Mouse (Mus musculus): ENCODE data around the gene Micu1. TPM values are rescaled to one million over a fixed set of nuclear protein-coding genes. Genes with fewer than 3 reads are reported as not detected.
"Not testable (repeated sequence)": the region's sequence is repeated elsewhere in the genome, so short reads cannot be mapped to it uniquely, and the experiment has no call there.

Micu1 gene
- total RNA-seq, 1 experiment: 23.6 TPM

- Histone ChIP-seq H3K4me1 (ENCODE audit: control insufficient read depth in 2 of 2, insufficient read depth in 2 of 2, low read length in 2 of 2, poor library complexity in 1 of 2) (peaks cover 0 to 23% of the 10 kb centered on the region in 2 experiments; a peak in 1 of 4 replicates), H3K9me3 (ENCODE audit: control insufficient read depth, insufficient read depth, low read depth, low read length) (no peaks in the 10 kb centered on the region), H3K36me3 (ENCODE audit: control insufficient read depth, insufficient read depth, low read length, poor library complexity, severe bottlenecking) (no peaks in the 10 kb centered on the region), H3K27ac (ENCODE audit: insufficient read depth, low read depth, low read length, poor library complexity, severe bottlenecking) (no peak overlapping the region), H3K4me3 (ENCODE audit: insufficient read depth in 1 of 2, low read depth in 1 of 2, low read length in 2 of 2, poor library complexity in 1 of 2, severe bottlenecking in 1 of 2) (no peak overlapping the region), H3K9ac (ENCODE audit: insufficient read depth, low read depth, low read length, poor library complexity, severe bottlenecking) (no peak overlapping the region)
- TF ChIP-seq HCFC1 (IDR thresholded peaks at IDR 0.05; ENCODE audit: borderline replicate concordance, insufficient read depth, low read length): no peak
- peak; percentile 90 for TF ChIP-seq ZNF384 (IDR thresholded peaks at IDR 0.05; ENCODE audit: low read depth, low read length)
- TF ChIP-seq ZC3H11A (IDR thresholded peaks at IDR 0.05; ENCODE audit: borderline replicate concordance, low read depth, low read length): peak; percentile 98
- DNase-seq (ENCODE audit: low read depth, low spot score): peak; percentile 85
- in situ Hi-C loops (cut with MboI; ENCODE audit: low sequenced_read_pairs in 2 of 2, unreplicated experiment in 2 of 2): loop anchor here (10.0 to 25.0 kb wide), 2 partner anchors 553 to 560 kb away; partner anchors contain the start of gene P4ha1 (in 1 of the 2)
Measured at GRCm38 (mm10) chr10:59864884-59865726, 162.8 kb downstream of the Micu1 start.

DNA sequence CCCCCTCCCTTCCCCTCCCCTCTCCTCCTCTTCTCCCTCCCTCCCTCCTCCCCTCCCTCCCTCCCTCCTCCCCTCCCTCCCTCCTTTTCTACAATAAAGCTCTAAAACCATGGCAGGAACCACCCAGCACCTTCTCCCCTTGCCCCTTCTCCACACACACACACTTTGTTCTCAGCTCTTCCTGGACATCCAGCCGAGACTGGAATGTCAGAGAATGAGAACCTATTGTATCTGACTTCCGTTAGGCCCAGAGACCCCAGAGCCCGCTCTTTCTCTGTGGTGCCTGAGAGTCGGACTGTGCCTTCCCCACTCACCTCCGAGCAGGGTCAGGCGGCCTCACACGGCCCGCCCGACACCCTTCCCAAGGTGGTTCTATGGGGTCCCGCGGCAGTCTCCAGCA lies 166.0 kb downstream of the Micu1 start:
- Histone ChIP-seq H3K36me3 (ENCODE audit: control insufficient read depth, insufficient read depth, low read length, poor library complexity, severe bottlenecking) (no peaks in the 10 kb centered on the region), H3K4me1 (ENCODE audit: control insufficient read depth in 2 of 2, insufficient read depth in 2 of 2, low read length in 2 of 2, poor library complexity in 1 of 2) (peaks cover 0 to 20% of the 10 kb centered on the region in 2 experiments; a peak in 1 of 4 replicates), H3K27ac (ENCODE audit: insufficient read depth, low read depth, low read length, poor library complexity, severe bottlenecking) (no peak overlapping the region), H3K9me3 (ENCODE audit: control insufficient read depth, insufficient read depth, low read depth, low read length) (no peaks in the 10 kb centered on the region), H3K9ac (ENCODE audit: insufficient read depth, low read depth, low read length, poor library complexity, severe bottlenecking) (peak overlapping the region; percentile 61; the same call in 1 of the 2 replicates), H3K4me3 (ENCODE audit: insufficient read depth in 1 of 2, low read depth in 1 of 2, low read length in 2 of 2, poor library complexity in 1 of 2, severe bottlenecking in 1 of 2) (peak overlapping the region; percentile 26 to 34; a peak in 2 of 4 replicates)
- TF ChIP-seq MAFK (IDR thresholded peaks at IDR 0.05; ENCODE audit: insufficient read depth, low read depth, low read length) (no peak), ZNF384 (IDR thresholded peaks at IDR 0.05; ENCODE audit: low read depth, low read length) (no peak), ZC3H11A (IDR thresholded peaks at IDR 0.05; ENCODE audit: borderline replicate concordance, low read depth, low read length) (no peak), CHD2 (IDR thresholded peaks at IDR 0.05; ENCODE audit: low read depth, low read length) (no peak), HCFC1 (IDR thresholded peaks at IDR 0.05; ENCODE audit: borderline replicate concordance, insufficient read depth, low read length) (no peak)
- in situ Hi-C loops (cut with MboI; ENCODE audit: low sequenced_read_pairs in 2 of 2, unreplicated experiment in 2 of 2): loop anchor here (10.0 to 25.0 kb wide), 2 partner anchors 556 to 563 kb away; partner anchors contain the start of gene P4ha1 (in 1 of the 2)
- no peak for DNase-seq (ENCODE audit: low read depth, low spot score)

GRCm38 (mm10) chr10:59870038-59870437 lies 167.8 kb downstream of the Micu1 start:
- Histone ChIP-seq H3K27ac (ENCODE audit: insufficient read depth, low read depth, low read length, poor library complexity, severe bottlenecking) (no peak overlapping the region), H3K4me3 (ENCODE audit: insufficient read depth in 1 of 2, low read depth in 1 of 2, low read length in 2 of 2, poor library complexity in 1 of 2, severe bottlenecking in 1 of 2) (no peak overlapping the region), H3K4me1 (ENCODE audit: control insufficient read depth in 2 of 2, insufficient read depth in 2 of 2, low read length in 2 of 2, poor library complexity in 1 of 2) (peaks cover 0 to 14% of the 10 kb centered on the region in 2 experiments; a peak in 1 of 4 replicates), H3K36me3 (ENCODE audit: control insufficient read depth, insufficient read depth, low read length, poor library complexity, severe bottlenecking) (no peaks in the 10 kb centered on the region), H3K9me3 (ENCODE audit: control insufficient read depth, insufficient read depth, low read depth, low read length) (no peaks in the 10 kb centered on the region), H3K9ac (ENCODE audit: insufficient read depth, low read depth, low read length, poor library complexity, severe bottlenecking) (no peak overlapping the region)
- TF ChIP-seq ZNF384 (IDR thresholded peaks at IDR 0.05; ENCODE audit: low read depth, low read length) (no peak), MAFK (IDR thresholded peaks at IDR 0.05; ENCODE audit: insufficient read depth, low read depth, low read length) (no peak), CHD2 (IDR thresholded peaks at IDR 0.05; ENCODE audit: low read depth, low read length) (no peak), HCFC1 (IDR thresholded peaks at IDR 0.05; ENCODE audit: borderline replicate concordance, insufficient read depth, low read length) (no peak), ZC3H11A (IDR thresholded peaks at IDR 0.05; ENCODE audit: borderline replicate concordance, low read depth, low read length) (no peak)
- in situ Hi-C loops (cut with MboI; ENCODE audit: low sequenced_read_pairs in 2 of 2, unreplicated experiment in 2 of 2): loop anchor here in 1 of 2 experiments (25.0 kb wide), 1 partner anchor 558 kb away; the partner anchor contains the start of gene P4ha1
- DNase-seq (ENCODE audit: low read depth, low spot score): no peak

GRCm38 (mm10) chr10:59872651-59873050 lies 170.4 kb downstream of the Micu1 start:
- in situ Hi-C loops (cut with MboI; ENCODE audit: low sequenced_read_pairs in 2 of 2, unreplicated experiment in 2 of 2): loop anchor here in 1 of 2 experiments (25.0 kb wide), 1 partner anchor 560 kb away; the partner anchor contains the start of gene P4ha1
- DNase-seq (ENCODE audit: low read depth, low spot score); H3K9ac ChIP-seq (ENCODE audit: insufficient read depth, low read depth, low read length, poor library complexity, severe bottlenecking); H3K36me3 ChIP-seq (ENCODE audit: control insufficient read depth, insufficient read depth, low read length, poor library complexity, severe bottlenecking); H3K27ac ChIP-seq (ENCODE audit: insufficient read depth, low read depth, low read length, poor library complexity, severe bottlenecking); H3K9me3 ChIP-seq (ENCODE audit: control insufficient read depth, insufficient read depth, low read depth, low read length); H3K4me3 ChIP-seq (ENCODE audit: insufficient read depth in 1 of 2, low read depth in 1 of 2, low read length in 2 of 2, poor library complexity in 1 of 2, severe bottlenecking in 1 of 2): not testable (repeated sequence)
- peaks cover 0 to 13% of the 10 kb centered on the region in 2 experiments; a peak in 1 of 4 replicates for H3K4me1 ChIP-seq (ENCODE audit: control insufficient read depth in 2 of 2, insufficient read depth in 2 of 2, low read length in 2 of 2, poor library complexity in 1 of 2)
